Mouse (Mus musculus): ENCODE measurements around the gene Ptpn11. TPM values are rescaled to one million over a fixed set of nuclear protein-coding genes. Genes with fewer than 3 reads are reported as not detected.
"Not testable (repeated sequence)": the region's sequence is repeated elsewhere in the genome, so short reads cannot be mapped to it uniquely, and the experiment has no call there.

Ptpn11 gene
- total RNA-seq (2021): 100 to 1,000 TPM; 175 to 181 TPM

DNA sequence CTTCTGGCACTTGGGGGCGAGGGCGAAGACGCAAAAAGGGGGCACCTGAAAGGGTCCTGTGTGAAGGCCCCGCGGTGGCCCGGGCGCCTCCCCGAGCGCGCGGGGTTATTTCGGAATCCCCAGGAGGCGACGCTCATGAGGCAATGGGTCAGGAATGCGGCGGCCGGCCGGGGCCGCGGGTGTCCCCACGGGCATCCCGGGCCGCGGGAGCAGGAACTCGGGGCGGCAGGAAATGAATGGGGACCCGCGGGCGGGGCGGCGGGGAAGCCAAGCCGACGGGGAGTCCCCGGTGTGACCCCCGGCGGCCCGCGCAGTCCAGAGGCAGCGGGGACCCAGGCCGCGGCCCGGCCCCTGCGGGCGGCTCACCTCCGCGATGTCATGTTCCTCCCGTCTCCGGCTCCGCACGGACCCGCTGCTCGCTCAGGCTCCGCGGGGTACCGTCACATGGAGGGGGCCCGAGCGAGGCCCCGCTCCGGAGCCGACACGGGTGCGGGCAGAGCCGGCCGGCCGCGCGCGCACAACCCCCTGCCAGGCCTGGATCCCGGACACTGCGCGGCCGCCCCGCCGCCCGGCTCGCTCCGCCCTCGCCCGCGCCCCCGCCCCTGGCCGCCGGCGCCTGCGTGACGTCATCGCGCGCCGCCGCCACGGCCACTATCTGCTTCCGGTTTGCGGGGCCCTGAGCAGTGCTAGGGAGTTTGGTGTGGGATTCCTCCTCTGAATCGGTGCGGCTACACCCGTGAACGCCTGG, at the start of gene Ptpn11:
Ptpn11 (minus strand) TSS at position 562 of the 748 bp plus-strand sequence.
- intact Hi-C loops (cut with DNase I): no loop called here

DNA sequence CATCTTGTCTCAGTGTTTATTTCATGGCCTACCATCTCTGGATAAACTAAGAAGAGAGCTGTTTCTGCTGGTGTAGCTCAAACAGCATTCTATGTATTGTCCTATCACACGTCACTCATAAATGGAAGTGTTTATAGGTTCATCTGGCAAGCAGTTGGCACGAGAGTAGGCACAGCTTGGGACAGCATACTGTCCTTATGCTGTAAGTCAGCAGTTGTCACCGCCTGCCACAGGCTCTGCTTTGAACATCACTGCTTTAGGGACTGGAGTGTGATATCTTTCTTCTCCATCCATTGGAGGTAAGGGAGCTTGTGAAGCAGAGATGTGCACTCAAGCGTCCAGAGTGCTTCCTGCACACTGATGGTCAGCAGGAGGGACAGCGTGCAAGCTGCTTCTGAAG, 48.6 kb upstream of the Ptpn11 start:
- intact Hi-C loops (cut with DNase I): loop anchor here (2.0 kb wide), 1 partner anchor 13 kb away; no protein-coding TSS in a partner anchor
- no peak for DNase-seq (ENCODE audit: low spot score)

More for the DNA sequence above, at the start of gene Ptpn11:
- peak; percentile 62 for DNase-seq (ENCODE audit: low spot score)

GRCm38 (mm10) chr5:121238208-121238607, 47.0 kb upstream of the Ptpn11 start:
- DNase-seq (ENCODE audit: low spot score): no peak
- intact Hi-C loops (cut with DNase I): no loop called here

- DNase-seq (ENCODE audit: low spot score): no peak
Observed at GRCm38 (mm10) chr5:121236171-121236570, 45.0 kb upstream of the Ptpn11 start.

GRCm38 (mm10) chr5:121233726-121234125, 42.5 kb upstream of the Ptpn11 start:
- intact Hi-C loops (cut with DNase I): no loop called here
- no peak for DNase-seq (ENCODE audit: low spot score)

More at GRCm38 (mm10) chr5:121236171-121236570, 45.0 kb upstream of the Ptpn11 start:
- intact Hi-C loops (cut with DNase I): no loop called here

DNA sequence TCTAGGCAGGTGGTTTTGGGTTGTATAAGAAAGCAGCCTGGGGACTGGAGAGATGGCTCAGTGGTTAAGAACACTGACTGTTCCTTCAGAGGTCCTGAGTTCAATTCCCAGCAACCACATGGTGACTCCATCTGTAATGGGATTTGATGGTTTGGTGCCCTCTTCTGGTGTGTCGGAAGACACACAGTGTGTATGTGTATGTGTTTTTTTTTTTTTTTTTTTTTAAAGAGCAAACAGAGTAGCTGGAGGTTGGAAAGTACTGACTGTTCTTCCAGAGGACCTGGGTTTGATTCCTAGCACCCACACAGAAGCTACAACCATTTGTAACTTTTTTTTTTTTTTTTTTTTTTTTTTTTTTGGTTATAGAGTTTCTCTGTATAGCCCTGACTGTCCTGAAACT, 41.6 kb upstream of the Ptpn11 start:
- DNase-seq (ENCODE audit: low spot score): no peak
- intact Hi-C loops (cut with DNase I): no loop called here

- intact Hi-C loops (cut with DNase I): no loop called here
- DNase-seq (ENCODE audit: low spot score): no peak
Observed at GRCm38 (mm10) chr5:121230811-121231210, 39.6 kb upstream of the Ptpn11 start.

GRCm38 (mm10) chr5:121229182-121229581, 38.0 kb upstream of the Ptpn11 start:
- intact Hi-C loops (cut with DNase I): no loop called here
- no peak for DNase-seq (ENCODE audit: low spot score)

- intact Hi-C loops (cut with DNase I): loop anchor here (2.0 kb wide), 1 partner anchor 13 kb away; no protein-coding TSS in a partner anchor
- DNase-seq (ENCODE audit: low spot score): not testable (repeated sequence)
Observed at GRCm38 (mm10) chr5:121227330-121227729, 36.1 kb upstream of the Ptpn11 start.

GRCm38 (mm10) chr5:121226845-121227244, 35.6 kb upstream of the Ptpn11 start:
- no peak for DNase-seq (ENCODE audit: low spot score)
- intact Hi-C loops (cut with DNase I): loop anchor here (2.0 kb wide), 1 partner anchor 14 kb away; no protein-coding TSS in a partner anchor

DNA sequence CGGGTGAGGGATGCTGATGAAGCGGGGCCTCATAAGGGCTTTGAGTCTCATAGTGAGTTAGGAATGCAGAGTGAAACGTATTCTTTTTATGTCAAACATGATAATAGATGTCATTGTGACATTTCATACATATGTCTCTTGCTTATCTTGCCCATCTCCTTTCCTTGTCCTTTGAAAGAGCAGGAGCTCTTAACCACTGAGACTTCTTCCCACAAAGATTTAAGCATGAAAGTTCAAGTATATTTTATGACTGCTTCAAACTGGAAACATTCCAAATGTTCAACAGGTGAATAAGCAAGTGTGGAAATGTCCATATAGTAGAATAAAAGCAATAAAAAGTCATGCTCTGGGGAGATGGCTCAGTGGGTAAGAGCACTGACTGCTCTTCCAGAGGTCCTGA, 35.2 kb upstream of the Ptpn11 start:
- no peak for DNase-seq (ENCODE audit: low spot score)
- intact Hi-C loops (cut with DNase I): loop anchor here (2.0 kb wide), 1 partner anchor 14 kb away; no protein-coding TSS in a partner anchor

GRCm38 (mm10) chr5:121225854-121226253, 34.7 kb upstream of the Ptpn11 start:
- no peak for DNase-seq (ENCODE audit: low spot score)
- intact Hi-C loops (cut with DNase I): loop anchor here (2.0 kb wide), 1 partner anchor 15 kb away; no protein-coding TSS in a partner anchor

DNA sequence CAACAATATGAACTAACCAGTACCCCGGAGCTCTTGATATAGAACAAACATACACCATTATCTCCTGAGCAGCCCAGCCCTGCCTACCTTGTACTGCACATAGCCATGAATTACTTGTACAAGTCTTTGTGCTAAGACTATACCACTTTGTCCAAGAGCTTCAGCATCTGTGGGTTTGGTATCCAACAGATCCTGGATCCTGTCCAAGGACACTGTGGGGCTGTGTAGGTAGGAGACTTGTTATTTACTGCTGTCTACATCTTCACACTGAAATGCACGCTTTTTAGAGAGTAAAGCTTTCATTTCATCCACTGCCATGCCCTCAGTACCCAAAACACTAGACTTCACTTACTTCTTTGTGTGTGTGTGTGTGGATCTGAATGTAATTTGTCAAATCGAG, 33.7 kb upstream of the Ptpn11 start:
- intact Hi-C loops (cut with DNase I): no loop called here

DNA sequence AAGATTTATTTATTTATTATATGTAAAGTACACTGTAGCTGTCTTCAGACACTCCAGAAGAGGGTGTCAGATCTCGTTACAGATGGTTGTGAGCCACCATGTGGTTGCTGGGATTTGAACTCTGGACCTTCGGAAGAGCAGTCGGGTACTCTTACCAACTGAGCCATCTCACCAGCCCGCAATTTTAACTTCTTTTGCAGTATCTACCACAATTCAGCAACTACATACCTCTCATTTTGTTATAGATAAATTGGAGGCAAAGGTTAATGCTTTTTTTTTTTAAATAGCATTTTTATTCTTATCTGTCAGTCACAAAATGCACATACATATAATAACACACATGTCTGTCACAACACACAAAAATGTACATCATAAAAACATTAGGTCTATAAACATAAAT, 32.8 kb upstream of the Ptpn11 start:
- intact Hi-C loops (cut with DNase I); DNase-seq (ENCODE audit: low spot score): not testable (repeated sequence)

More for the DNA sequence above, 33.7 kb upstream of the Ptpn11 start:
- no peak for DNase-seq (ENCODE audit: low spot score)

DNA sequence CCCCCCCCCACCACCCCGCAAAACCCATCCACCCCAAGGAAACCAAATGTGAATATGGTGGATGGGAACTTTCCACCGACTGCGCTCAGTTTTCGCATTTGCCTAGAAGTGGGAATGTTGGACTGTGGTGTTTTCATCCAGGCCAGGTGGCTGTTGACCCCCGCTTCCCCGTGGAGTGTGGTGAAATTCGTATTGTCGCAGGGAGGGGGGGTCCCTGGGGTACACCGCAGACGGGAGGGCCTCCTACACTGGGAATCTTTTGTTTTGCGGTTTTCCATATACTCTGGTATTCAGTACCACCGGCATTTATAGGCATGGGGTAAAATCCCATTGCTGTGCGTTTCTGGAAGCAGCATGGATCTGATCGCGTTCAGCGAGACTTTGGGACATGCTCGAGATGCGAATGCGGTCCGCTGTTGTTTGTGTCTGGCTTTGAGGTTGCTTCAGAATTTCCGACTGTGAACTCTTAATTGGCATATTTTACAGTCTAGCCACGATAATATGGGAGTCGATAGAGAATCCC, 30.2 kb upstream of the Ptpn11 start:
- no peak for DNase-seq (ENCODE audit: low spot score)
- intact Hi-C loops (cut with DNase I): no loop called here

DNA sequence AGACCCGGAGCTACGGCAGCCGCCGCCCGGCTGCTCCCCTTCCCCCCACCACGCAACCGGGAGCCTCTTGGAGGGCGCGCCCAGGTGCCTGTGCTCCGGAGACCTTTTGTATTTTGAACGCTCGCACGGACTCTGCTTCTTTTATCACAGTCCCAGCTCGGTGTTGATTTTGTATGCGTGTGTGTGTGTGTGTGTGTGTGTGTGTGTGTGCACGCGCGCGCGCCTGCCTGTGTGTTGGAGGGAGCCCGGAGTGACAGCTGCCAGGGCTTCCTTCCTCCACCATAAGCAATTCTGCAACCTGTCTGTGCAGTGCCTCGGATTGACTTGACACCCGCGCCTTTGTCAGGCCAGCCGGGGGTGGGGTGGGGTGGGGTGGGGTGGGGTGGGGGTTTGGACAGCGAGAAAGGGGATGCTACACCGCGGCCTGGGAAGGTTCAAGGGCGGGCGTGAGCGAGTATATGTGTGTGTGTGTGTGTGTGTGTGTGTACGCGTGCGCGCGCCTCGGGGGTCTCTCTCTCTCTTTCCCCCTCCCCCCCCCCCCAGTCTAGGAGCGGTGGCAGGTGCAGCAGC, 29.6 kb upstream of the Ptpn11 start:
- DNase-seq (ENCODE audit: low spot score): no peak
- intact Hi-C loops (cut with DNase I): no loop called here

DNA sequence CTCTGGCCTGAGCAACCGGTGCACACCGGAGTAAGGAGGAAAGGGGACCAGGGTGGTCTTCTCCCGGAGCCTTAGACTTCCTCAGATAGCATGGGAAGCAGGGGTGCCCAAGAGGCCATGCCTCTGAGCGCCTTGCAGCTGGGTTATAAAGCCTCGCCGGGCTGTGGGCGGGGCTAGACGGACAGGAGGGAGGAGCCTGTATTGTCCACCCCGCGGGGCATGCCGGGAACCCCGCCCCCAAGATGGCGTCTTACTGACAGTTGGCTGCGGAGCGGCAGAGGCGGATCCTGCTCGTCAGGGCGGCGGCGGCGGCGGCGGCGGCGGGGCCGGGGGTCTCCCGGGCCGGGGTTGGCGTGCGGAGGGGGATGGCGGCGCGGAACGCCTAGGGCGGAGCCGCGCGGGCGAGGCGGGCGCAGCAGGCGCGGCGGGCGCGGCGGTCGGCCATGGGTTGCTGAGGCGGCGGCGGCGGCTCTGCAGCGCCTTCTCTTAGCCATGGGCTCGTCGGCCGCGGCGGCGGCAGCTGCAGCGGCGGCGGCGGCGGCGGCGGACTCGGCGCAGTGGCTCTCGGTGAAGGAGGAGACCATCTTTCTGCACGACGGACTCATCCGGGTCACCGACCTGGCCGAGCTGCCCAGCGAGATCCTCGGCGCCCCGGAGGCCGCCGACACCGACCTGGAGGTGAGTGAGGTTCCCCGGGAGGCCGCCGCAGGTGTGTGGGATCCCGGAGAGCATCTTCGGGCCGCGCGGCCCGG, 29.0 kb upstream of the Ptpn11 start, which contains the start of gene Hectd4:
Hectd4 (plus strand) TSS at position 240 of the 752 bp plus-strand sequence.
- intact Hi-C loops (cut with DNase I): loop anchor here (5.0 kb wide), 2 partner anchors 157 to 177 kb away; partner anchors contain the start of gene Naa25
- peak; percentile 90 for DNase-seq (ENCODE audit: low spot score)

DNA sequence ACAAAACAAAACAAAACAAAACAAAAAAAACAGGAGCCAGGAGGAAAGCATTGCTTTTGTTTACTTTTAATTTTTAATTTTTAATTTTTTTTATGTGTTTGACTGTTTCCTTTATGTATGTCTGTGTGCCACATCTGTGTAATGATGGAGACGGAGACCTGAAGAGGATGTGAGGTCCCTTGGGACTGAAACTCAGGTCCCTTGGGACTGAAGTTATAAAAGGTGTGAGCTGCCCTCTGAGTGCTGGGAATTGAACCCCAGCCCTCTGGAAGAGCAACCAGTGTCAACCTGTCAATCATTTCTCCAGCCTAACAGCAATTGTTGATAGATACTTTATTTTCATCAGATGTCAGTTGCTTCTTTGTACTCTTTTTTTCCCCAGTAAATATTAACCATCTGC, 28.0 kb upstream of the Ptpn11 start:
- no peak for DNase-seq (ENCODE audit: low spot score)
- intact Hi-C loops (cut with DNase I): loop anchor here (5.0 kb wide), 2 partner anchors 158 to 178 kb away; partner anchors contain the start of gene Naa25

GRCm38 (mm10) chr5:121217313-121217634, 26.1 kb upstream of the Ptpn11 start:
- DNase-seq (ENCODE audit: low spot score): no peak
- intact Hi-C loops (cut with DNase I): loop anchor here (5.0 kb wide), 2 partner anchors 160 to 180 kb away; partner anchors contain the start of gene Naa25

Data from heart, postnatal 25 days (tissue).